Mouse (Mus musculus): ENCODE data around the gene Tor1b.

Tor1b gene

GRCm38 (mm10) chr2:30990221-30990620 lies 37.5 kb downstream of the Tor1b start:
- DNase-seq: no peak

GRCm38 (mm10) chr2:30994853-30995252 lies 42.1 kb downstream of the Tor1b start:
- no peak for DNase-seq

- peak; percentile 44 to 52 for DNase-seq
These were observed 42.8 kb downstream of the Tor1b start for GRCm38 (mm10) chr2:30995432-30995996.

GRCm38 (mm10) chr2:30998443-30999260 lies 45.9 kb downstream of the Tor1b start:
- DNase-seq: no peak

GRCm38 (mm10) chr2:31002857-31003256 lies 50.1 kb downstream of the Tor1b start:
- DNase-seq: peak; percentile 54 to 69

- DNase-seq: no peak
These were observed 52.7 kb downstream of the Tor1b start for GRCm38 (mm10) chr2:31005453-31005852.

- DNase-seq: no peak
These were observed 53.7 kb downstream of the Tor1b start for GRCm38 (mm10) chr2:31006434-31006833.

- no peak for DNase-seq
These were observed 54.4 kb downstream of the Tor1b start for GRCm38 (mm10) chr2:31007208-31007607.

All from cerebellum, adult 18-20 months (tissue).